17 mouse cellular contexts compared by ENCODE assay signal in genomic region chr1:184777061-184777795, GRCm38 (mm10). TPM values are rescaled to one million over a fixed set of nuclear protein-coding genes. Genes with fewer than 3 reads are reported as not detected.
DNase-seq lines count a peak whose midpoint lies in the region; ATAC-seq and TF ChIP-seq lines count a peak whose summit lies in the region.
"Had no signal": no experiment of that assay in that cellular context is flagged by ENCODE, and none has a peak within 500 bp of the region (broad histone marks: within the 10 kb centered on the region; RNA-seq: fewer than 3 reads in every experiment).

No protein-coding gene starts in this region.

- no peaks in the 10 kb centered on the region for H3K36me3 ChIP-seq in kidney, embryonic 14.5 days (ENCODE audit: control insufficient read depth, insufficient read depth, low read length)
- H3K36me3 ChIP-seq in midbrain, postnatal 0 days (ENCODE audit: insufficient read depth, low read length): no peaks in the 10 kb centered on the region
- no peaks in the 10 kb centered on the region for H3K36me3 ChIP-seq in midbrain, embryonic 13.5 days
- H3K36me3 ChIP-seq: embryonic facial prominence, embryonic 12.5 days; forebrain, embryonic 15.5 days; limb, embryonic 13.5 days; neural tube, embryonic 15.5 days had no signal

- WGBS in kidney, embryonic 14.5 days: 38% methylated on average over 22 of the region's 22 CpGs
- 34% methylated on average over 22 of the region's 22 CpGs for WGBS in midbrain, postnatal 0 days
- 32% methylated on average over 22 of the region's 22 CpGs for WGBS in midbrain, embryonic 13.5 days

- no peak overlapping the region for H3K27ac ChIP-seq in kidney, embryonic 14.5 days (ENCODE audit: low read depth, low read length)
- H3K27ac ChIP-seq in midbrain, postnatal 0 days (ENCODE audit: low read depth, low read length): no peak overlapping the region
- no peak overlapping the region for H3K27ac ChIP-seq in midbrain, embryonic 13.5 days
- H3K27ac ChIP-seq: embryonic facial prominence, embryonic 12.5 days; forebrain, embryonic 15.5 days; limb, embryonic 13.5 days; neural tube, embryonic 15.5 days had no signal

- no peaks in the 10 kb centered on the region for H3K9me3 ChIP-seq in kidney, embryonic 14.5 days (ENCODE audit: control insufficient read depth, low read length)
- no peaks in the 10 kb centered on the region for H3K9me3 ChIP-seq in midbrain, postnatal 0 days (ENCODE audit: low read length)
- H3K9me3 ChIP-seq in midbrain, embryonic 13.5 days: no peaks in the 10 kb centered on the region
- H3K9me3 ChIP-seq: embryonic facial prominence, embryonic 12.5 days; forebrain, embryonic 15.5 days; limb, embryonic 13.5 days; neural tube, embryonic 15.5 days had no signal

- ATAC-seq in kidney, embryonic 14.5 days (ENCODE audit: low FRiP score, low TSS enrichment): 0 out of 2 replicates have a peak, but pooled peaks have one; percentile 8
- 0 out of 2 replicates have a peak, but pooled peaks have one; percentile 38 for ATAC-seq in midbrain, postnatal 0 days (ENCODE audit: low FRiP score)
- ATAC-seq in midbrain, embryonic 13.5 days: no peak
- ATAC-seq: forebrain, embryonic 15.5 days; hindbrain, embryonic 16.5 days had no signal

- peak; percentile 45 for TF ChIP-seq CTCF in midbrain, postnatal 0 days (IDR thresholded peaks at IDR 0.05)

- no peaks in the 10 kb centered on the region for H3K4me1 ChIP-seq in kidney, embryonic 14.5 days (ENCODE audit: control insufficient read depth, insufficient read depth, low read length)
- 0 out of 2 replicates have a peak, but pooled peaks cover 4% of the 10 kb centered on the region for H3K4me1 ChIP-seq in midbrain, postnatal 0 days (ENCODE audit: insufficient read depth, low read length)
- H3K4me1 ChIP-seq in midbrain, embryonic 13.5 days (replicated peaks): no peaks in the 10 kb centered on the region
- H3K4me1 ChIP-seq: embryonic facial prominence, embryonic 12.5 days; forebrain, embryonic 15.5 days; limb, embryonic 13.5 days had no signal

- no peak overlapping the region for H3K4me2 ChIP-seq in kidney, embryonic 14.5 days (replicated peaks; ENCODE audit: low read depth, low read length)
- no peak overlapping the region for H3K4me2 ChIP-seq in midbrain, postnatal 0 days (ENCODE audit: low read depth, low read length, poor library complexity, severe bottlenecking)
- no peak overlapping the region for H3K4me2 ChIP-seq in midbrain, embryonic 13.5 days (replicated peaks)
- H3K4me2 ChIP-seq: embryonic facial prominence, embryonic 12.5 days; forebrain, embryonic 15.5 days; limb, embryonic 13.5 days; neural tube, embryonic 15.5 days had no signal

- H3K9ac ChIP-seq in kidney, embryonic 14.5 days (ENCODE audit: low read depth, low read length): no peak overlapping the region
- no peak overlapping the region for H3K9ac ChIP-seq in midbrain, postnatal 0 days (replicated peaks; ENCODE audit: low read length, poor library complexity, severe bottlenecking)
- H3K9ac ChIP-seq in midbrain, embryonic 13.5 days (replicated peaks): no peak overlapping the region
- H3K9ac ChIP-seq: embryonic facial prominence, embryonic 12.5 days; forebrain, embryonic 15.5 days; limb, embryonic 13.5 days; neural tube, embryonic 15.5 days had no signal

- no peak for DNase-seq in kidney, postnatal 36 days
- DNase-seq in midbrain, postnatal 0 days (ENCODE audit: low spot score): no peak
- DNase-seq in ZHBTc4 (ENCODE audit: low read depth, low spot score): peak; percentile 34
- peak; percentile 44 for DNase-seq in retina, embryonic 14.5 days (ENCODE audit: low spot score)
- DNase-seq in ovary, postnatal 36 days (ENCODE audit: low spot score): no peak
- DNase-seq: cerebellum, adult 11-12 months; gastrocnemius, postnatal 14 days; kidney, postnatal 14 days; lung, postnatal 36 days had no signal

- H3K27me3 ChIP-seq in kidney, embryonic 14.5 days (ENCODE audit: control insufficient read depth, insufficient read depth, low read length): peaks cover 21% of the 10 kb centered on the region
- no peaks in the 10 kb centered on the region for H3K27me3 ChIP-seq in midbrain, postnatal 0 days (ENCODE audit: insufficient read depth, low read length)
- H3K27me3 ChIP-seq in midbrain, embryonic 13.5 days: no peaks in the 10 kb centered on the region
- H3K27me3 ChIP-seq: forebrain, embryonic 15.5 days had no signal

- H3K4me3 ChIP-seq in kidney, embryonic 14.5 days (ENCODE audit: low read length): no peak overlapping the region
- H3K4me3 ChIP-seq in midbrain, postnatal 0 days (ENCODE audit: low read depth, low read length): no peak overlapping the region
- no peak overlapping the region for H3K4me3 ChIP-seq in midbrain, embryonic 13.5 days (replicated peaks)
- H3K4me3 ChIP-seq: embryonic facial prominence, embryonic 12.5 days; forebrain, embryonic 15.5 days; limb, embryonic 13.5 days; neural tube, embryonic 15.5 days had no signal

RNA-seq across cellular contexts. Expression of gene Marc1, which starts 33.9 kb away (rescaled TPM):
- 0.28 and 0.41 TPM in 2 replicates for polyA plus RNA-seq in kidney, embryonic 14.5 days (2014; fragmentation: Nextera tagmentation; extraction: Ambion mirVana)
- total RNA-seq in midbrain, postnatal 0 days (2014; rRNA removed): 0.55 TPM in 1 of 2 replicates, not detected in the other
- 0.21 and 0.25 TPM in 2 replicates for polyA plus RNA-seq in midbrain, postnatal 0 days (2015; fragmentation: Nextera tagmentation; extraction: Ambion mirVana)
- polyA plus RNA-seq in midbrain, embryonic 13.5 days (2015; fragmentation: Nextera tagmentation; extraction: Ambion mirVana): not detected in 2 replicates
- polyA plus RNA-seq: embryonic facial prominence, embryonic 12.5 days; forebrain, embryonic 15.5 days; heart, embryonic 14.5 days had no signal

RNA-seq across cellular contexts. Expression of gene Hlx, which starts 44.8 kb away (rescaled TPM):
- polyA plus RNA-seq in kidney, embryonic 14.5 days (2014; fragmentation: Nextera tagmentation; extraction: Ambion mirVana): 6.9 and 8.0 TPM in 2 replicates
- total RNA-seq in midbrain, postnatal 0 days (2014; rRNA removed): 0.71 and 1.5 TPM in 2 replicates
- polyA plus RNA-seq in midbrain, postnatal 0 days (2015; fragmentation: Nextera tagmentation; extraction: Ambion mirVana): 1.5 and 1.9 TPM in 2 replicates
- 1.1 and 1.4 TPM in 2 replicates for polyA plus RNA-seq in midbrain, embryonic 13.5 days (2015; fragmentation: Nextera tagmentation; extraction: Ambion mirVana)

Comparison
In these comparisons a context has a peak if more than half of its experiments do, and no peak if none do; other contexts are left out.
1. DNase-seq: peak in ZHBTc4 (single experiment) and retina, embryonic 14.5 days (single experiment); none in kidney, postnatal 36 days (0 of 2), midbrain, postnatal 0 days (single experiment) and ovary, postnatal 36 days (single experiment).